8 mouse cellular contexts compared by ENCODE assay signal in genomic region chr12:25093241-25093774, GRCm38 (mm10). TPM values are rescaled to one million over a fixed set of nuclear protein-coding genes. Genes with fewer than 3 reads are reported as not detected.
DNase-seq lines count a peak whose midpoint lies in the region; ATAC-seq and TF ChIP-seq lines count a peak whose summit lies in the region.

No protein-coding gene starts in this region.

- WGBS in heart, embryonic 12.5 days, result 14% methylated on average over 11 of the region's 11 CpGs
- WGBS in bone marrow, adult 2 months, result 74% methylated on average over 11 of the region's 11 CpGs
- 21% methylated on average over 11 of the region's 11 CpGs for WGBS in forebrain, postnatal 0 days
- WGBS in midbrain, embryonic 14.5 days, result 11% methylated on average over 11 of the region's 11 CpGs

- peak overlapping the region; percentile 79 for H3K27ac ChIP-seq in heart, embryonic 12.5 days (ENCODE audit: poor library complexity, severe bottlenecking)
- H3K27ac ChIP-seq in bone marrow, adult 2 months (ENCODE audit: control insufficient read depth, insufficient read depth, low read depth, low read length, poor library complexity), result no peak overlapping the region
- no peak overlapping the region; the same call in 1 of the 2 replicates for H3K27ac ChIP-seq in forebrain, postnatal 0 days (ENCODE audit: low read depth, low read length)
- H3K27ac ChIP-seq in midbrain, embryonic 14.5 days (replicated peaks; ENCODE audit: low read depth, low read length), result no peak overlapping the region

- no peak for TF ChIP-seq CTCF in bone marrow, adult 2 months (IDR thresholded peaks at IDR 0.05; ENCODE audit: control insufficient read depth, insufficient read depth, low read length)
- no peak for TF ChIP-seq CTCF in forebrain, postnatal 0 days (IDR thresholded peaks at IDR 0.05; ENCODE audit: low read depth)

- H3K9ac ChIP-seq in heart, embryonic 12.5 days, result peak overlapping the region; percentile 83
- H3K9ac ChIP-seq in forebrain, postnatal 0 days, result peak overlapping the region; percentile 39
- H3K9ac ChIP-seq in midbrain, embryonic 14.5 days (replicated peaks; ENCODE audit: low read length), result peak overlapping the region; percentile 13; the same call in 1 of the 2 replicates

- no peak for TF ChIP-seq POLR2A in bone marrow, adult 2 months (IDR thresholded peaks at IDR 0.05; ENCODE audit: borderline replicate concordance, control insufficient read depth, low read depth, low read length)

- no peaks in the 10 kb centered on the region for H3K9me3 ChIP-seq in heart, embryonic 12.5 days (replicated peaks)
- no peaks in the 10 kb centered on the region for H3K9me3 ChIP-seq in forebrain, postnatal 0 days (ENCODE audit: low read length)
- no peaks in the 10 kb centered on the region for H3K9me3 ChIP-seq in midbrain, embryonic 14.5 days (ENCODE audit: control insufficient read depth, low read length)

- no peaks in the 10 kb centered on the region for H3K27me3 ChIP-seq in heart, embryonic 12.5 days (replicated peaks)
- no peaks in the 10 kb centered on the region for H3K27me3 ChIP-seq in forebrain, postnatal 0 days (ENCODE audit: insufficient read depth, low read length)
- no peaks in the 10 kb centered on the region for H3K27me3 ChIP-seq in midbrain, embryonic 14.5 days (ENCODE audit: control insufficient read depth, insufficient read depth, low read length)

- H3K4me3 ChIP-seq in heart, embryonic 12.5 days, result peak overlapping the region; percentile 58
- peak overlapping the region; percentile 54 for H3K4me3 ChIP-seq in bone marrow, adult 2 months (replicated peaks; ENCODE audit: control insufficient read depth, low read depth, low read length)
- peak overlapping the region; percentile 33 for H3K4me3 ChIP-seq in forebrain, postnatal 0 days (ENCODE audit: low read depth, low read length)
- peak overlapping the region; percentile 32 for H3K4me3 ChIP-seq in midbrain, embryonic 14.5 days (replicated peaks; ENCODE audit: low read depth, low read length)

- no peak for DNase-seq in heart, postnatal 14 days
- DNase-seq in forebrain, postnatal 0 days, result no peak
- peak; percentile 66 to 87 for DNase-seq in kidney, postnatal 25 days
- peak; percentile 28 for DNase-seq in midbrain, embryonic 14.5 days
- no peak for DNase-seq in right cerebral cortex, postnatal 25 days
- DNase-seq in spleen, postnatal 36 days (ENCODE audit: low spot score in 2 of 2), result no peak

- peaks cover 49% of the 10 kb centered on the region for H3K4me1 ChIP-seq in heart, embryonic 12.5 days (replicated peaks)
- H3K4me1 ChIP-seq in bone marrow, adult 2 months (ENCODE audit: control insufficient read depth, insufficient read depth, low read length), result peaks cover 1% of the 10 kb centered on the region; the same call in 1 of the 2 replicates
- H3K4me1 ChIP-seq in forebrain, postnatal 0 days (ENCODE audit: insufficient read depth), result peaks cover 22% of the 10 kb centered on the region
- peaks cover 22% of the 10 kb centered on the region for H3K4me1 ChIP-seq in midbrain, embryonic 14.5 days (ENCODE audit: control insufficient read depth, insufficient read depth, low read length)

- H3K4me2 ChIP-seq in heart, embryonic 12.5 days, result peak overlapping the region; percentile 68
- H3K4me2 ChIP-seq in forebrain, postnatal 0 days (ENCODE audit: low read depth), result peak overlapping the region; percentile 74
- H3K4me2 ChIP-seq in midbrain, embryonic 14.5 days (ENCODE audit: low read length), result peak overlapping the region; percentile 65

- ATAC-seq in heart, embryonic 12.5 days (ENCODE audit: insufficient number of reproducible peaks, low FRiP score), result no peak
- no peak for ATAC-seq in forebrain, postnatal 0 days
- no peak for ATAC-seq in midbrain, embryonic 14.5 days (ENCODE audit: low FRiP score, low TSS enrichment)

- intact Hi-C loops in heart, postnatal 14 days (cut with DNase I), result loop anchor here (2.0 to 10.0 kb wide), 9 partner anchors 67 to 1184 kb away; no protein-coding TSS in a partner anchor

- H3K36me3 ChIP-seq in heart, embryonic 12.5 days, result 0 out of 2 replicates have a peak, but pooled peaks cover 2% of the 10 kb centered on the region
- no peaks in the 10 kb centered on the region for H3K36me3 ChIP-seq in forebrain, postnatal 0 days (ENCODE audit: insufficient read depth)
- H3K36me3 ChIP-seq in midbrain, embryonic 14.5 days (ENCODE audit: control insufficient read depth, insufficient read depth, low read length), result no peaks in the 10 kb centered on the region

RNA-seq across cellular contexts. Expression of gene Id2, which starts 3.6 kb away (rescaled TPM):
- 433 and 441 TPM in 2 replicates for polyA plus RNA-seq in heart, embryonic 12.5 days (2016; fragmentation: Nextera tagmentation; extraction: Ambion mirVana)
- 10 to 100 TPM; 13.6 to 14.6 TPM for total RNA-seq in heart, postnatal 14 days (2021)
- 23.2 and 39.6 TPM in 2 replicates for polyA plus RNA-seq in bone marrow, adult 2 months (2011; ENCODE audit: insufficient read depth, insufficient read length, low replicate concordance, missing spikeins)
- total RNA-seq in forebrain, postnatal 0 days (2014; rRNA removed), result 239 and 261 TPM in 2 replicates
- polyA plus RNA-seq in forebrain, postnatal 0 days (2015; fragmentation: Nextera tagmentation; extraction: Ambion mirVana), result 515 and 851 TPM in 2 replicates
- 257 and 299 TPM in 2 replicates for polyA plus RNA-seq in midbrain, embryonic 14.5 days (2014; fragmentation: Nextera tagmentation; extraction: Ambion mirVana)

Comparison
In these comparisons a context has a peak if more than half of its experiments do, and no peak if none do; other contexts are left out.
1. H3K9ac ChIP-seq: peak in every context shown above with its lines; median percentile 83 in heart, embryonic 12.5 days; 39 in forebrain, postnatal 0 days; 13 in midbrain, embryonic 14.5 days.
2. DNase-seq: peak in kidney, postnatal 25 days (2 of 2) and midbrain, embryonic 14.5 days (single experiment); none in heart, postnatal 14 days (0 of 2), forebrain, postnatal 0 days (single experiment), right cerebral cortex, postnatal 25 days (single experiment) and spleen, postnatal 36 days (0 of 2).
3. Peak in every context shown above with its lines, with median percentiles within 50 percentile points of each other: H3K4me2 ChIP-seq and H3K4me3 ChIP-seq.